Mouse (Mus musculus) embryonic facial prominence, embryonic 13.5 days (tissue): Measurements from ENCODE around the gene Pmepa1. TPM values are rescaled to one million over a fixed set of nuclear protein-coding genes. Genes with fewer than 3 reads are reported as not detected.
A peak's percentile ranks its signal among the peaks of the same experiment; 100 is the strongest.

ENCODE experiments used
- ATAC-seq: fragments of 200-750 bp; cut with Nextera tagmentation; 2 replicates; pipeline ENCODE4 v1.8.0; 2017; ENCODE audit warnings: low read depth; ENCODE audit not compliant: insufficient number of reproducible peaks, insufficient read depth, low FRiP score, low TSS enrichment
- H3K27ac ChIP-seq: fragments of 300-500 bp; sonication (generic); 2 replicates; pipeline ENCODE4 v1.5.1; 2015; ENCODE audit warnings: moderate library complexity, mild to moderate bottlenecking, inconsistent platforms
- H3K27me3 ChIP-seq: fragments of 300-500 bp; sonication (generic); 2 replicates; pipeline ENCODE4 v1.6.1; 2015; ENCODE audit warnings: mild to moderate bottlenecking, inconsistent platforms
- H3K36me3 ChIP-seq: fragments of 300-500 bp; sonication (generic); 2 replicates; pipeline ENCODE4 v1.6.1; 2015; ENCODE audit warnings: mild to moderate bottlenecking, inconsistent platforms
- H3K4me1 ChIP-seq: fragments of 300-500 bp; sonication (generic); 2 replicates; pipeline ENCODE4 v1.6.1; 2015; ENCODE audit warnings: inconsistent platforms
- H3K4me2 ChIP-seq: fragments of 300-500 bp; sonication (generic); 2 replicates; pipeline ENCODE4 v1.6.1; 2015; ENCODE audit warnings: moderate library complexity, mild to moderate bottlenecking, inconsistent platforms
- H3K4me3 ChIP-seq: fragments of 300-500 bp; sonication (generic); 2 replicates; pipeline ENCODE4 v1.5.1; 2015; ENCODE audit warnings: mild to moderate bottlenecking, inconsistent platforms
- H3K9ac ChIP-seq: fragments of 300-500 bp; sonication (generic); 2 replicates; pipeline ENCODE4 v1.6.1; 2015; ENCODE audit warnings: mild to moderate bottlenecking, inconsistent platforms
- H3K9me3 ChIP-seq: fragments of 300-500 bp; sonication (generic); 2 replicates; pipeline ENCODE4 v1.6.1; 2016; ENCODE audit warnings: inconsistent platforms
- WGBS: fragments of 180-500 bp; shearing (Covaris S2); methylation state at CpG from one replicate; pipeline ENCODE4 v1.1.7; 2015; ENCODE audit warnings: mixed read lengths; 5-methylcytosine and 5-hydroxymethylcytosine counted together
- polyA plus RNA-seq: library from polyadenylated mRNA; unstranded; fragments of >200 nt; fragmentation: Nextera tagmentation; extraction: Ambion mirVana; gene quantifications from 2 replicates; pipeline ENCODE4 v1.2.1, GENCODE M21; 2015

The Pmepa1 gene
- polyA plus RNA-seq, 1 experiment from 2014 or later, result 6.3 TPM

GRCm38 (mm10) chr2:173265468-173266265 lies 10.7 kb downstream of the Pmepa1 start:
- Histone ChIP-seq H3K4me1 (peaks cover 99% of the 10 kb centered on the region), H3K4me2 (no peak overlapping the region), H3K27ac (no peak overlapping the region), H3K27me3 (no peaks in the 10 kb centered on the region), H3K9ac (no peak overlapping the region), H3K4me3 (no peak overlapping the region), H3K36me3 (peaks cover 4% of the 10 kb centered on the region; the same call in 1 of the 2 replicates), H3K9me3 (no peaks in the 10 kb centered on the region)
- WGBS, result 84% methylated on average over 22 of the region's 22 CpGs
- no peak for ATAC-seq

GRCm38 (mm10) chr2:173264467-173265128 lies 11.7 kb downstream of the Pmepa1 start:
- WGBS, result 33% methylated on average over 13 of the region's 13 CpGs
- Histone ChIP-seq H3K4me1 (peaks cover 99% of the 10 kb centered on the region), H3K27ac (no peak overlapping the region; the same call in 1 of the 2 replicates), H3K36me3 (peaks cover 4% of the 10 kb centered on the region; the same call in 1 of the 2 replicates), H3K9me3 (no peaks in the 10 kb centered on the region), H3K27me3 (no peaks in the 10 kb centered on the region), H3K4me3 (no peak overlapping the region), H3K9ac (no peak overlapping the region; the same call in 1 of the 2 replicates), H3K4me2 (no peak overlapping the region)
- ATAC-seq, result peak; percentile 41; the same call in 1 of the 2 replicates

DNA sequence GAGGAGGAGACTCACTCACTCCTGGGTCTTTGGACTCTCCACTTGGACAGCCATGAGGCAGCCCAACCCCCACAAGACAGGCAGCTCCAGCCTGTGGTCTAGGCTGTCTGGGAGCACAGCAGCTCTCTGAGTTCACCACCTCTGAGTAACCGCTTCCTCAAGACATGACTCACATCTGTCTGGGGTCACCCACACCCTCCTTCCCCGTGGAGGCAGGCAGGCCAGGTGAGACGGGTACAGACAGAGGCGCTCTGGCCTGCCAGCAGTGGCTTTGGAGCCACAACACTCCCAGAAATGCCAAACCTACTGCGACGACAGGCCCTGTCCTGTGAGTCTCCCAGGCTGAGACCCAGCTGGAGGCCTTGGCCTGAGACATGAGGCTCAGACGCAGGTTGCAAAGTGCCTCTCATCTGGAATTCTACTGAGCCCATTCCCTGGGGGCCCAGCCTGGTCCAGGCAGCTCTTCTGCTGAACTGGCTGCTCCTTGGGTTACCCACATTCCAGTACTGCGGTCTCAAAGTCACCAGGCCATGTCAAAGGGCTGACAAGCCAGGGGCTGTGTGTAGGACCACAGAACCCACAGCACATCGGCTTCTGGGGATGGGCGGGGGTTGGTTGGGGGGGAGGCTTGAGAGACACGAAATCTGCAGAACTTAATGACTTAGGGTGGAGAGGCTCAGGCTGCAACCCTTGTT lies 12.6 kb downstream of the Pmepa1 start:
- ATAC-seq, result no peak; the same call in 1 of the 2 replicates
- Histone ChIP-seq H3K9ac (no peak overlapping the region), H3K9me3 (no peaks in the 10 kb centered on the region), H3K4me3 (no peak overlapping the region), H3K27ac (0 out of 2 replicates have a peak overlapping the region, but pooled peaks have one; percentile 13), H3K27me3 (no peaks in the 10 kb centered on the region), H3K4me1 (peaks cover 99% of the 10 kb centered on the region), H3K36me3 (peaks cover 2% of the 10 kb centered on the region; the same call in 1 of the 2 replicates), H3K4me2 (no peak overlapping the region)
- 51% methylated on average over 11 of the region's 11 CpGs for WGBS

GRCm38 (mm10) chr2:173261497-173261896 lies 14.8 kb downstream of the Pmepa1 start:
- Histone ChIP-seq H3K27me3 (no peaks in the 10 kb centered on the region), H3K4me3 (no peak overlapping the region), H3K4me2 (no peak overlapping the region), H3K9me3 (no peaks in the 10 kb centered on the region), H3K36me3 (no peaks in the 10 kb centered on the region; the same call in 1 of the 2 replicates), H3K9ac (peak overlapping the region; percentile 40; the same call in 1 of the 2 replicates), H3K27ac (no peak overlapping the region; the same call in 1 of the 2 replicates), H3K4me1 (peaks cover 100% of the 10 kb centered on the region)
- no peak for ATAC-seq
- 75% methylated on average over 10 of the region's 10 CpGs for WGBS

- H3K4me2 ChIP-seq, result no peak overlapping the region
- no peak for ATAC-seq
- no peaks in the 10 kb centered on the region; the same call in 1 of the 2 replicates for H3K36me3 ChIP-seq
- peak overlapping the region; percentile 45; the same call in 1 of the 2 replicates for H3K27ac ChIP-seq
- no peak overlapping the region for H3K9ac ChIP-seq
- 28% methylated on average over 9 of the region's 9 CpGs for WGBS
- H3K9me3 ChIP-seq, result no peaks in the 10 kb centered on the region
- no peaks in the 10 kb centered on the region for H3K27me3 ChIP-seq
- peaks cover 100% of the 10 kb centered on the region for H3K4me1 ChIP-seq
- H3K4me3 ChIP-seq, result no peak overlapping the region
Measured at GRCm38 (mm10) chr2:173258459-173259091, 17.8 kb downstream of the Pmepa1 start.

- peak; percentile 17; the same call in 1 of the 2 replicates for ATAC-seq
- Histone ChIP-seq H3K36me3 (no peaks in the 10 kb centered on the region), H3K27ac (peak overlapping the region; percentile 45; the same call in 1 of the 2 replicates), H3K4me3 (no peak overlapping the region), H3K4me1 (peaks cover 100% of the 10 kb centered on the region), H3K27me3 (no peaks in the 10 kb centered on the region), H3K9ac (no peak overlapping the region), H3K4me2 (no peak overlapping the region; the same call in 1 of the 2 replicates), H3K9me3 (no peaks in the 10 kb centered on the region)
- WGBS, result 28% methylated on average over 7 of the region's 7 CpGs
Measured at GRCm38 (mm10) chr2:173257610-173258009, 18.7 kb downstream of the Pmepa1 start.

GRCm38 (mm10) chr2:173256552-173256949 lies 19.8 kb downstream of the Pmepa1 start:
- ATAC-seq, result no peak
- H3K9ac ChIP-seq, result no peak overlapping the region
- H3K4me1 ChIP-seq, result peaks cover 99% of the 10 kb centered on the region
- 69% methylated on average over 4 of the region's 4 CpGs for WGBS
- H3K27me3 ChIP-seq, result no peaks in the 10 kb centered on the region
- H3K9me3 ChIP-seq, result no peaks in the 10 kb centered on the region
- H3K4me2 ChIP-seq, result no peak overlapping the region
- H3K4me3 ChIP-seq, result no peak overlapping the region
- no peaks in the 10 kb centered on the region for H3K36me3 ChIP-seq
- peak overlapping the region; percentile 2; the same call in 1 of the 2 replicates for H3K27ac ChIP-seq

DNA sequence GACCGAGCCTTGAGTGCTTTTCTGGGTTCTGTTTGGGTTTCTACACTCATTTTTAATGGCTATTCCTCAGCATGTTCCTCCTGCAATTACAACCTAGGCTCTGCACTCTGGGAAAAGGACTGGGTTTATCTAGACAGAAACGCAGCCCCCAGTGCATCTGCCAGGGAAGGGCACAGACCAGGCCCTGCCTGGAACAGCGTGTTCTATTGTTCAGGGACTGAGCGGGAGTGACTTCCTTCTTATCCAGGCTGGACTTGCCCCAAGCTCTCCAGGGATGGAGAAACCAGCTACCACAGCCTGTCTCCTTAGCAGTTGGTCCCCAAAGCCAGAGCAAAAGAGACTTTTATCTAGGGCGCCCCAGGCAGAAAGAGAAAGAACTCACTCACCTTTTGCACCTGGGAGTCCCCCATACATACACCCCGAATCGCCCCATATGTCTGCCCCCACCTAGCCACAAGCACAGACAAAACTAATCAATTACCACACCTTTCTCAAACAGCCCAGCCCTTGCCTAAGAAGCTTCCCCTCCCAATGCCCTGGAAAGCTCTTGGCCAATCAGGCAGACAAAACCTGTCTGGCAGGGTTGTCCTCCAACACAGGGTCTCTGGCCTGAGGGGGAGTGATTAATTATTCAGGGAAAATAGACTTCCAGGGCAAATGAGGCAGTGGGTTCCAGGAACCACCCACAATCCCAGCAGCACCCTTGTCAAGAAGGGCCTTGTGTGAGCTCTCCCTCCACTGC lies 20.4 kb downstream of the Pmepa1 start:
- peak overlapping the region; percentile 2; the same call in 1 of the 2 replicates for H3K27ac ChIP-seq
- peaks cover 99% of the 10 kb centered on the region for H3K4me1 ChIP-seq
- ATAC-seq, result no peak
- H3K9me3 ChIP-seq, result no peaks in the 10 kb centered on the region
- no peak overlapping the region for H3K4me3 ChIP-seq
- WGBS, result 54% methylated on average over 7 of the region's 7 CpGs
- H3K9ac ChIP-seq, result no peak overlapping the region
- no peaks in the 10 kb centered on the region for H3K36me3 ChIP-seq
- H3K27me3 ChIP-seq, result no peaks in the 10 kb centered on the region
- H3K4me2 ChIP-seq, result no peak overlapping the region

- Histone ChIP-seq H3K4me2 (peak overlapping the region; percentile 31), H3K4me1 (peaks cover 99% of the 10 kb centered on the region), H3K9ac (peak overlapping the region; percentile 46; the same call in 1 of the 2 replicates), H3K9me3 (no peaks in the 10 kb centered on the region), H3K27me3 (no peaks in the 10 kb centered on the region), H3K36me3 (no peaks in the 10 kb centered on the region), H3K27ac (peak overlapping the region; percentile 81), H3K4me3 (peak overlapping the region; percentile 10; the same call in 1 of the 2 replicates)
- no peak for ATAC-seq
- WGBS, result 15% methylated on average over 26 of the region's 26 CpGs
Measured at GRCm38 (mm10) chr2:173253761-173254662, 22.3 kb downstream of the Pmepa1 start.
